24 mouse cellular contexts compared by ENCODE assay signal in the genomic region with DNA sequence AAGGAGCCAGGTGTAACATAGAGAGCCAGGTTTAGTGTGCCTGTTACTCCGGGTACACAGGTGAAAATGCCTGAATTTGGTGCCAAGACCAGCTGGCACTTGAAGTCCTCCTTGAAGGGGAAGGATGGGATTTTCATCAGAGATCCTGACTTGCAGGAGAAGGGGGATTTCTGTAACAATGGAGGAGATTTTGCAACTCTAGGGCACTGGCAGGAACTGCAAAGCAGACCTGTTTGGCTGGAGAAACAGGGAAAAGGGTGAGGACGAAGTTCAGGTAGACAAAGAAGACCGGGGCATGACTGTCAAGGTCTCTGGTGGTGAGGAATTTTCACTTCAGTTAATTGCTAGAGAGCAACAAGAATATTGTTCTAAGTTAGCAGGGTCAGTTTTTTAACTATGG. TPM values are rescaled to one million over a fixed set of nuclear protein-coding genes. Genes with fewer than 3 reads are reported as not detected.
A peak's percentile ranks its signal among the peaks of the same experiment; 100 is the strongest.
DNase-seq lines count a peak whose midpoint lies in the region; ATAC-seq and TF ChIP-seq lines count a peak whose summit lies in the region.
"Had no signal": no experiment of that assay in that cellular context is flagged by ENCODE, and none has a peak within 500 bp of the region (broad histone marks: within the 10 kb centered on the region; RNA-seq: fewer than 3 reads in every experiment).

No protein-coding gene starts in this region.

- peaks cover 18% of the 10 kb centered on the region; the same call in 1 of the 2 replicates for H3K36me3 ChIP-seq in forebrain, embryonic 14.5 days (ENCODE audit: control insufficient read depth, insufficient read depth, low read length)
- 0 out of 2 replicates have a peak, but pooled peaks cover 2% of the 10 kb centered on the region for H3K36me3 ChIP-seq in forebrain, embryonic 11.5 days (ENCODE audit: control insufficient read depth, insufficient read depth, low read length)
- H3K36me3 ChIP-seq in liver, adult 2 months (ENCODE audit: control insufficient read depth, insufficient read depth, low read length): peaks cover 64% of the 10 kb centered on the region
- no peaks in the 10 kb centered on the region for H3K36me3 ChIP-seq in liver, embryonic 11.5 days (ENCODE audit: control insufficient read depth, insufficient read depth, low read length)
- H3K36me3 ChIP-seq in forebrain, embryonic 16.5 days (ENCODE audit: control insufficient read depth, insufficient read depth): no peaks in the 10 kb centered on the region
- peaks cover 6% of the 10 kb centered on the region; the same call in 1 of the 2 replicates for H3K36me3 ChIP-seq in stomach, postnatal 0 days (ENCODE audit: control insufficient read depth, insufficient read depth, low read length)
- no peaks in the 10 kb centered on the region for H3K36me3 ChIP-seq in midbrain, postnatal 0 days (ENCODE audit: insufficient read depth, low read length)
- H3K36me3 ChIP-seq: intestine, embryonic 15.5 days had no signal

- no peaks in the 10 kb centered on the region for H3K27me3 ChIP-seq in forebrain, embryonic 14.5 days (replicated peaks; ENCODE audit: control insufficient read depth, insufficient read depth, low read length)
- no peaks in the 10 kb centered on the region for H3K27me3 ChIP-seq in forebrain, embryonic 11.5 days (ENCODE audit: control insufficient read depth, insufficient read depth, low read length)
- H3K27me3 ChIP-seq in liver, adult 2 months (ENCODE audit: control insufficient read depth, insufficient read depth, low read length): no peaks in the 10 kb centered on the region
- H3K27me3 ChIP-seq in liver, embryonic 11.5 days (replicated peaks; ENCODE audit: control insufficient read depth, insufficient read depth, low read length): no peaks in the 10 kb centered on the region
- H3K27me3 ChIP-seq in forebrain, embryonic 16.5 days (replicated peaks; ENCODE audit: control insufficient read depth, insufficient read depth, low read length): no peaks in the 10 kb centered on the region
- no peaks in the 10 kb centered on the region for H3K27me3 ChIP-seq in stomach, postnatal 0 days (ENCODE audit: control insufficient read depth, insufficient read depth, low read length)
- no peaks in the 10 kb centered on the region for H3K27me3 ChIP-seq in midbrain, postnatal 0 days (ENCODE audit: insufficient read depth, low read length)
- H3K27me3 ChIP-seq: hindbrain, embryonic 12.5 days; intestine, embryonic 15.5 days; lung, embryonic 15.5 days; neural tube, embryonic 12.5 days had no signal

- peak; percentile 66 for TF ChIP-seq EP300 in stomach, postnatal 0 days (optimal IDR thresholded peaks at IDR 0.05)

- no peak overlapping the region for H3K4me3 ChIP-seq in forebrain, embryonic 14.5 days (ENCODE audit: low read depth, low read length)
- H3K4me3 ChIP-seq in forebrain, embryonic 11.5 days (ENCODE audit: low read depth, low read length): no peak overlapping the region
- no peak overlapping the region for H3K4me3 ChIP-seq in liver, adult 2 months (ENCODE audit: insufficient read depth, low read depth, low read length)
- H3K4me3 ChIP-seq in liver, embryonic 11.5 days (ENCODE audit: low read depth, low read length): no peak overlapping the region
- H3K4me3 ChIP-seq in forebrain, embryonic 16.5 days (replicated peaks; ENCODE audit: low read length): no peak overlapping the region
- H3K4me3 ChIP-seq in stomach, postnatal 0 days (ENCODE audit: low read depth, low read length): no peak overlapping the region
- no peak overlapping the region for H3K4me3 ChIP-seq in midbrain, postnatal 0 days (ENCODE audit: low read depth, low read length)
- H3K4me3 ChIP-seq: hindbrain, embryonic 12.5 days; intestine, embryonic 15.5 days; lung, embryonic 15.5 days; midbrain, embryonic 10.5 days; myocyte; neural tube, embryonic 12.5 days had no signal

- H3K79me2 ChIP-seq in liver, adult 2 months (ENCODE audit: control insufficient read depth, insufficient read depth, low read length): peaks cover 25% of the 10 kb centered on the region; the same call in 1 of the 2 replicates

- peaks cover 38% of the 10 kb centered on the region for H3K4me1 ChIP-seq in forebrain, embryonic 14.5 days (ENCODE audit: control insufficient read depth, insufficient read depth, low read length)
- peaks cover 12% of the 10 kb centered on the region; the same call in 1 of the 2 replicates for H3K4me1 ChIP-seq in forebrain, embryonic 11.5 days (replicated peaks; ENCODE audit: control insufficient read depth, insufficient read depth, low read length)
- peaks cover 47% of the 10 kb centered on the region for H3K4me1 ChIP-seq in liver, adult 2 months (ENCODE audit: control insufficient read depth, insufficient read depth, low read length)
- H3K4me1 ChIP-seq in liver, embryonic 11.5 days (replicated peaks; ENCODE audit: control insufficient read depth, insufficient read depth, low read length): peaks cover 9% of the 10 kb centered on the region
- H3K4me1 ChIP-seq in forebrain, embryonic 16.5 days (replicated peaks; ENCODE audit: control insufficient read depth, insufficient read depth, low read length): peaks cover 50% of the 10 kb centered on the region
- H3K4me1 ChIP-seq in stomach, postnatal 0 days (replicated peaks; ENCODE audit: control insufficient read depth, insufficient read depth): peaks cover 17% of the 10 kb centered on the region
- H3K4me1 ChIP-seq in midbrain, postnatal 0 days (ENCODE audit: insufficient read depth, low read length): no peaks in the 10 kb centered on the region

- peak overlapping the region; percentile 60; the same call in 1 of the 2 replicates for H3K27ac ChIP-seq in forebrain, embryonic 14.5 days (ENCODE audit: low read depth, low read length)
- no peak overlapping the region for H3K27ac ChIP-seq in forebrain, embryonic 11.5 days (ENCODE audit: low read depth, low read length)
- H3K27ac ChIP-seq in liver, adult 2 months (replicated peaks; ENCODE audit: insufficient read depth, low read depth, low read length): peak overlapping the region; percentile 92
- no peak overlapping the region for H3K27ac ChIP-seq in liver, embryonic 11.5 days (ENCODE audit: low read depth, low read length)
- H3K27ac ChIP-seq in forebrain, embryonic 16.5 days (ENCODE audit: low read length): peak overlapping the region; percentile 86; the same call in 1 of the 2 replicates
- H3K27ac ChIP-seq in stomach, postnatal 0 days (replicated peaks): peak overlapping the region; percentile 0; the same call in 1 of the 2 replicates
- H3K27ac ChIP-seq in midbrain, postnatal 0 days (ENCODE audit: low read depth, low read length): no peak overlapping the region
- H3K27ac ChIP-seq: intestine, embryonic 15.5 days; lung, embryonic 15.5 days; midbrain, embryonic 10.5 days; neural tube, embryonic 12.5 days had no signal

- H3K4me2 ChIP-seq in forebrain, embryonic 14.5 days (ENCODE audit: low read length): no peak overlapping the region
- H3K4me2 ChIP-seq in forebrain, embryonic 11.5 days (ENCODE audit: low read depth, low read length, severe bottlenecking): no peak overlapping the region
- no peak overlapping the region for H3K4me2 ChIP-seq in liver, embryonic 11.5 days
- H3K4me2 ChIP-seq in forebrain, embryonic 16.5 days (ENCODE audit: low read length): no peak overlapping the region
- no peak overlapping the region for H3K4me2 ChIP-seq in stomach, postnatal 0 days (replicated peaks; ENCODE audit: low read depth)
- no peak overlapping the region for H3K4me2 ChIP-seq in midbrain, postnatal 0 days (ENCODE audit: low read depth, low read length, poor library complexity, severe bottlenecking)
- H3K4me2 ChIP-seq: heart, embryonic 11.5 days; hindbrain, embryonic 12.5 days; intestine, embryonic 15.5 days; lung, embryonic 15.5 days; neural tube, embryonic 12.5 days had no signal

- WGBS in forebrain, embryonic 14.5 days: 82% methylated on average over 3 of the region's 3 CpGs
- WGBS in forebrain, embryonic 11.5 days: 93% methylated on average over 3 of the region's 3 CpGs
- WGBS in liver, adult 2 months: 23% methylated on average over 3 of the region's 3 CpGs
- 88% methylated on average over 3 of the region's 3 CpGs for WGBS in liver, embryonic 11.5 days
- 75% methylated on average over 3 of the region's 3 CpGs for WGBS in forebrain, embryonic 16.5 days
- WGBS in stomach, postnatal 0 days: 64% methylated on average over 3 of the region's 3 CpGs
- 90% methylated on average over 3 of the region's 3 CpGs for WGBS in midbrain, postnatal 0 days

- no peaks in the 10 kb centered on the region for H3K9me3 ChIP-seq in forebrain, embryonic 14.5 days (replicated peaks; ENCODE audit: control insufficient read depth, low read length)
- H3K9me3 ChIP-seq in forebrain, embryonic 11.5 days (ENCODE audit: control insufficient read depth, low read length): no peaks in the 10 kb centered on the region
- no peaks in the 10 kb centered on the region for H3K9me3 ChIP-seq in liver, embryonic 11.5 days (ENCODE audit: control insufficient read depth, low read length)
- H3K9me3 ChIP-seq in forebrain, embryonic 16.5 days (ENCODE audit: control insufficient read depth, low read length): no peaks in the 10 kb centered on the region
- no peaks in the 10 kb centered on the region for H3K9me3 ChIP-seq in stomach, postnatal 0 days (ENCODE audit: control insufficient read depth, low read length)
- no peaks in the 10 kb centered on the region for H3K9me3 ChIP-seq in midbrain, postnatal 0 days (ENCODE audit: low read length)
- H3K9me3 ChIP-seq: hindbrain, embryonic 12.5 days; intestine, embryonic 15.5 days; lung, embryonic 15.5 days; midbrain, embryonic 10.5 days; neural tube, embryonic 12.5 days had no signal

- H3K9ac ChIP-seq in forebrain, embryonic 14.5 days (ENCODE audit: low read length): no peak overlapping the region
- H3K9ac ChIP-seq in forebrain, embryonic 11.5 days (ENCODE audit: low read length): no peak overlapping the region
- H3K9ac ChIP-seq in liver, adult 2 months (ENCODE audit: low read depth, low read length): peak overlapping the region; percentile 43; the same call in 1 of the 2 replicates
- H3K9ac ChIP-seq in liver, embryonic 11.5 days (ENCODE audit: low read depth, low read length): no peak overlapping the region
- no peak overlapping the region for H3K9ac ChIP-seq in forebrain, embryonic 16.5 days (replicated peaks; ENCODE audit: low read depth, low read length)
- no peak overlapping the region for H3K9ac ChIP-seq in stomach, postnatal 0 days (ENCODE audit: low read length)
- no peak overlapping the region for H3K9ac ChIP-seq in midbrain, postnatal 0 days (replicated peaks; ENCODE audit: low read length, poor library complexity, severe bottlenecking)
- H3K9ac ChIP-seq: hindbrain, embryonic 12.5 days; intestine, embryonic 15.5 days; lung, embryonic 15.5 days; neural tube, embryonic 12.5 days had no signal

- no peak for ATAC-seq in forebrain, embryonic 14.5 days
- no peak for ATAC-seq in forebrain, embryonic 11.5 days (replicated peaks; ENCODE audit: low FRiP score)
- ATAC-seq in liver, embryonic 11.5 days (replicated peaks; ENCODE audit: low FRiP score): no peak
- no peak for ATAC-seq in forebrain, embryonic 16.5 days
- ATAC-seq in stomach, postnatal 0 days (ENCODE audit: low FRiP score, low TSS enrichment): no peak
- no peak for ATAC-seq in midbrain, postnatal 0 days (ENCODE audit: low FRiP score)
- ATAC-seq: CD4-positive, CD25-positive, alpha-beta regulatory T cell, adult 4 months; intestine, embryonic 15.5 days; midbrain, embryonic 16.5 days had no signal

- TF ChIP-seq POLR2A in liver, adult 2 months (IDR thresholded peaks at IDR 0.05; ENCODE audit: extremely low read depth, insufficient read depth, low read length): no peak

- no peak for TF ChIP-seq CTCF in liver, adult 2 months (IDR thresholded peaks at IDR 0.05; ENCODE audit: low read depth, low read length)
- TF ChIP-seq CTCF in stomach, postnatal 0 days (IDR thresholded peaks at IDR 0.05; ENCODE audit: low read depth): no peak
- no peak for TF ChIP-seq CTCF in midbrain, postnatal 0 days (IDR thresholded peaks at IDR 0.05)

- no peak for DNase-seq in forebrain, embryonic 14.5 days (ENCODE audit: low spot score)
- DNase-seq in forebrain, embryonic 11.5 days (ENCODE audit: low spot score): no peak
- peak; percentile 94 for DNase-seq in liver, adult 2 months (ENCODE audit: extremely low read depth, low read depth, low spot score)
- DNase-seq in liver, embryonic 11.5 days (ENCODE audit: low spot score): no peak
- no peak for DNase-seq in stomach, postnatal 0 days (ENCODE audit: low spot score)
- no peak for DNase-seq in thymus, adult 18-20 months
- no peak for DNase-seq in midbrain, postnatal 0 days (ENCODE audit: low spot score)
- DNase-seq: adrenal gland, postnatal 25 days; heart, postnatal 36 days; right cerebral cortex, adult 18-20 months; spleen, adult 18-20 months; thymus, postnatal 4 days had no signal

RNA-seq across cellular contexts. Expression of a gene that starts 45.3 kb away (rescaled TPM):
- polyA plus RNA-seq in forebrain, embryonic 14.5 days (2014; fragmentation: Nextera tagmentation; extraction: Ambion mirVana): 48.6 and 50.8 TPM in 2 replicates
- polyA plus RNA-seq in forebrain, embryonic 11.5 days (2014; fragmentation: Nextera tagmentation; extraction: Ambion mirVana): 69.9 and 71.6 TPM in 2 replicates
- 64.1 and 81.1 TPM in 2 replicates for total RNA-seq in liver, adult 2 months (2014; rRNA removed)
- 81.0 and 84.2 TPM in 2 replicates for polyA plus RNA-seq in liver, adult 2 months (2012; rRNA removed)
- 29.5 TPM in 2 replicates for polyA plus RNA-seq in liver, embryonic 11.5 days (2014; fragmentation: Nextera tagmentation; extraction: Ambion mirVana)
- 67.7 and 76.8 TPM in 2 replicates for polyA plus RNA-seq in forebrain, embryonic 16.5 days (2015; fragmentation: Nextera tagmentation; extraction: Ambion mirVana)
- polyA plus RNA-seq in stomach, postnatal 0 days (2015; fragmentation: Nextera tagmentation; extraction: Ambion mirVana): 60.2 and 64.4 TPM in 2 replicates
- total RNA-seq in midbrain, postnatal 0 days (2014; rRNA removed): 121 and 148 TPM in 2 replicates
- 142 and 152 TPM in 2 replicates for polyA plus RNA-seq in midbrain, postnatal 0 days (2015; fragmentation: Nextera tagmentation; extraction: Ambion mirVana)
- total RNA-seq: granulocyte monocyte progenitor cell, adult 5-6 weeks; megakaryocyte progenitor cell, adult 5-6 weeks had no signal

Comparison
In these comparisons a context has a peak if more than half of its experiments do, and no peak if none do; other contexts are left out.
1. H3K27ac ChIP-seq: peak in forebrain, embryonic 14.5 days (single experiment), liver, adult 2 months (single experiment), forebrain, embryonic 16.5 days (single experiment) and stomach, postnatal 0 days (single experiment); none in forebrain, embryonic 11.5 days (single experiment), liver, embryonic 11.5 days (single experiment) and midbrain, postnatal 0 days (single experiment).